Mouse (Mus musculus): ENCODE measurements around the gene Arfip1.

GRCm38 (mm10) chr3:84569587-84569986, 12.8 kb downstream of the Arfip1 start:
- TF ChIP-seq CTCF (IDR thresholded peaks at IDR 0.05; ENCODE audit: low read depth), result no peak
- no peak for TF ChIP-seq EP300 (optimal IDR thresholded peaks at IDR 0.05)
